Mouse (Mus musculus): ENCODE measurements around the gene Nxpe4. TPM values are rescaled to one million over a fixed set of nuclear protein-coding genes. Genes with fewer than 3 reads are reported as not detected.

Nxpe4 gene
- polyA plus RNA-seq, 1 experiment, result 4.1 TPM

- TF ChIP-seq CTCF (IDR thresholded peaks at IDR 0.05; ENCODE audit: control insufficient read depth, insufficient read depth, low read length), result no peak
- TF ChIP-seq POLR2A (IDR thresholded peaks at IDR 0.05; ENCODE audit: borderline replicate concordance, control insufficient read depth, low read depth, low read length), result no peak
Observed at GRCm38 (mm10) chr9:48181300-48181699, 19.5 kb downstream of the Nxpe4 start.

GRCm38 (mm10) chr9:48182718-48183414 is 21.0 kb downstream of the Nxpe4 start:
- no peak overlapping the region for H3K4me3 ChIP-seq (replicated peaks; ENCODE audit: control insufficient read depth, low read depth, low read length)
- H3K27ac ChIP-seq (ENCODE audit: control insufficient read depth, insufficient read depth, low read depth, low read length, poor library complexity), result no peak overlapping the region
- WGBS, result 75% methylated on average over 7 of the region's 7 CpGs
- TF ChIP-seq POLR2A (IDR thresholded peaks at IDR 0.05; ENCODE audit: borderline replicate concordance, control insufficient read depth, low read depth, low read length), result no peak
- no peak for TF ChIP-seq CTCF (IDR thresholded peaks at IDR 0.05; ENCODE audit: control insufficient read depth, insufficient read depth, low read length)
- no peaks in the 10 kb centered on the region for H3K4me1 ChIP-seq (ENCODE audit: control insufficient read depth, insufficient read depth, low read length)

More at GRCm38 (mm10) chr9:48181300-48181699, 19.5 kb downstream of the Nxpe4 start:
- no peak overlapping the region for H3K27ac ChIP-seq (ENCODE audit: control insufficient read depth, insufficient read depth, low read depth, low read length, poor library complexity)
- H3K4me1 ChIP-seq (ENCODE audit: control insufficient read depth, insufficient read depth, low read length), result no peaks in the 10 kb centered on the region
- no peak overlapping the region for H3K4me3 ChIP-seq (replicated peaks; ENCODE audit: control insufficient read depth, low read depth, low read length)
- 78% methylated on average over 7 of the region's 7 CpGs for WGBS

- no peak for TF ChIP-seq CTCF (IDR thresholded peaks at IDR 0.05; ENCODE audit: control insufficient read depth, insufficient read depth, low read length)
- Histone ChIP-seq H3K4me1 (ENCODE audit: control insufficient read depth, insufficient read depth, low read length) (no peaks in the 10 kb centered on the region), H3K27ac (ENCODE audit: control insufficient read depth, insufficient read depth, low read depth, low read length, poor library complexity) (no peak overlapping the region), H3K4me3 (replicated peaks; ENCODE audit: control insufficient read depth, low read depth, low read length) (no peak overlapping the region)
- 73% methylated on average over 7 of the region's 7 CpGs for WGBS
Observed at GRCm38 (mm10) chr9:48184319-48184718, 22.5 kb downstream of the Nxpe4 start.

GRCm38 (mm10) chr9:48188854-48189253 is 27.0 kb downstream of the Nxpe4 start:
- 68% methylated on average over 6 of the region's 6 CpGs for WGBS
- TF ChIP-seq POLR2A (IDR thresholded peaks at IDR 0.05; ENCODE audit: borderline replicate concordance, control insufficient read depth, low read depth, low read length) (no peak), CTCF (IDR thresholded peaks at IDR 0.05; ENCODE audit: control insufficient read depth, insufficient read depth, low read length) (no peak)

DNA sequence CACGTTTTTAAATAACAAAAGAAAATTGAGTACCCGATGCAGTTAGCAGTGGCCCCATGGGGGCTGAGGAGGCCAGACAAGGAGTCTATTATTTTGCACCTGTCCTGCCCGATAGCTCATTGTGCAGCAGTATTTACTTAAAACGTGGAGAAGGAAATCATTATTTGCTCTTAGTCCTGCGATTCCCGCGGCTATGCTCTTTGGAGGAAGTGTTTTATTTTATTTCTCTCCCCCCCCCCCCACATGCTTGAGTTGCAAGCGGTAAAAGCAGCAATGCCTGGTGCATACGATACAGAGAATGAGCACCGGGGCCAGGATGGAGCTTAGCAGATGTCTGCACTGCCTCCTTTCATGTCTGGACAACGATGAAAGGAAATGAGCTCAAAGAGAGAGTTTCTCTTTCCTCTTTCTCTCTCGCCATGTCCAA is 35.6 kb downstream of the Nxpe4 start:
- H3K4me3 ChIP-seq (replicated peaks; ENCODE audit: control insufficient read depth, low read depth, low read length), result no peak overlapping the region
- no peaks in the 10 kb centered on the region for H3K4me1 ChIP-seq (ENCODE audit: control insufficient read depth, insufficient read depth, low read length)
- no peak overlapping the region for H3K27ac ChIP-seq (ENCODE audit: control insufficient read depth, insufficient read depth, low read depth, low read length, poor library complexity)
- 62% methylated on average over 12 of the region's 12 CpGs for WGBS
- TF ChIP-seq CTCF (IDR thresholded peaks at IDR 0.05; ENCODE audit: control insufficient read depth, insufficient read depth, low read length) (no peak), POLR2A (IDR thresholded peaks at IDR 0.05; ENCODE audit: borderline replicate concordance, control insufficient read depth, low read depth, low read length) (no peak)

More at GRCm38 (mm10) chr9:48188854-48189253, 27.0 kb downstream of the Nxpe4 start:
- Histone ChIP-seq H3K4me3 (replicated peaks; ENCODE audit: control insufficient read depth, low read depth, low read length) (no peak overlapping the region), H3K27ac (ENCODE audit: control insufficient read depth, insufficient read depth, low read depth, low read length, poor library complexity) (no peak overlapping the region), H3K4me1 (ENCODE audit: control insufficient read depth, insufficient read depth, low read length) (no peaks in the 10 kb centered on the region)

DNA sequence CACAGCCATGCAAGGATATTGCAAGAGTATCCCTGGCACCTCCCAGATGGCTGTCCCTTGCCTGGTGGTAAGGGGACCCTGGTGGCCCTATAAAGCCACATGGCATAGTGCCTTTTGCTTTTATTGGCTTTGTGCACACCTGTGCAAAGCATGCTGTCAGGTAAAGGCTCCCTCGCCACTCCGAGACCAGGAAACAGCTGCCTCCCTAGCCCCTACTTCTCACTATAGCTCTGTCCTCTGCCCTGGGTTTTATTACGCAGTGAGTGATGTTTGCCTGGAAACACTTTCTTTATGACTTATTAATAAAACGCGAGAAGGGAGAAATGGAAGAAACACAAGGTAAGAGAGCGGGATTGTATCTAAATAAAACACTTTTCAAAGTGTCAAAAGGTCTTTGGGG is 49.1 kb downstream of the Nxpe4 start:
- H3K4me3 ChIP-seq (replicated peaks; ENCODE audit: control insufficient read depth, low read depth, low read length), result no peak overlapping the region
- no peaks in the 10 kb centered on the region for H3K4me1 ChIP-seq (ENCODE audit: control insufficient read depth, insufficient read depth, low read length)
- WGBS, result 78% methylated on average over 6 of the region's 6 CpGs
- H3K27ac ChIP-seq (ENCODE audit: control insufficient read depth, insufficient read depth, low read depth, low read length, poor library complexity), result no peak overlapping the region
- TF ChIP-seq POLR2A (IDR thresholded peaks at IDR 0.05; ENCODE audit: borderline replicate concordance, control insufficient read depth, low read depth, low read length), result no peak
- no peak for TF ChIP-seq CTCF (IDR thresholded peaks at IDR 0.05; ENCODE audit: control insufficient read depth, insufficient read depth, low read length)

DNA sequence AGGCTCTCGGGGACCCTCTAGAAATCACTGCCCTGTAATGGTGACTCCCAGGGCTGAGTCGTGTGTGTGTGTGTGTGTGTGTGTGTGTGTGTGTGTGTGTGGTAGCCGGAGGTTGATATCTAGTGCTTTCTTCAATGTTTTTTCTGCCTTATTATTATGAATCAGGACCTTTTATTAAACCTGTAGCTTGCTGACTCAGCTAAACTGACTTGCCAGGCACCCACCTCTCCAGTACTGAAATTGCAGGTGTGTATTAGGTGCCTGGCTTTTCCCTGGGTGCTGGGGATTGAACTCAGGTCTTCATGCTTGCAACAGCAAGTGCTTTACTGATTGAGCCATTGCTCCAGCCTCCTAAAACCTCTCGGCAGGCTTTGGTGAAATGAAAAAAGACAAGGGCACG is 50.1 kb downstream of the Nxpe4 start:
- 70% methylated on average over 5 of the region's 5 CpGs for WGBS
- Histone ChIP-seq H3K27ac (ENCODE audit: control insufficient read depth, insufficient read depth, low read depth, low read length, poor library complexity) (no peak overlapping the region), H3K4me1 (ENCODE audit: control insufficient read depth, insufficient read depth, low read length) (no peaks in the 10 kb centered on the region), H3K4me3 (replicated peaks; ENCODE audit: control insufficient read depth, low read depth, low read length) (no peak overlapping the region)
- TF ChIP-seq CTCF (IDR thresholded peaks at IDR 0.05; ENCODE audit: control insufficient read depth, insufficient read depth, low read length) (no peak), POLR2A (IDR thresholded peaks at IDR 0.05; ENCODE audit: borderline replicate concordance, control insufficient read depth, low read depth, low read length) (no peak)

DNA sequence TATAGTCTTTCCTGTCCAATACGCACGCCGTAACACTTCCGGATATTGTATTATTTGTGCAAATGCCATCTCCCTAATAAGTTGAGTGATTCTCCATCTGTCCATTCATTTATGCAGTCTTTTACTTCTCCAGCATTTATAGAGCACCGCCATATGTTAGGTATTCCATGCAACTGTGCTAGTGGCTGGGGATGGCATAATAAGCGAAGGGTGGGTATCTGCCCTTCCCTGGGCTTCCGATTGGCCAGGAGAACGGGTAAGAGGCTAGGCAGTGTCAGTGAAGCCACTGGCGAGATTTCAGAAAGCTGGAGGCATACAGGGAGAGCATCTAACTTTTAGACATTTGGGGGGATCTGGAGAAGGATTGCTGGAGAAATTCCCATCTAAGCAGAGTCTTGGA is 52.9 kb downstream of the Nxpe4 start:
- no peak for TF ChIP-seq POLR2A (IDR thresholded peaks at IDR 0.05; ENCODE audit: borderline replicate concordance, control insufficient read depth, low read depth, low read length)
- no peak for TF ChIP-seq CTCF (IDR thresholded peaks at IDR 0.05; ENCODE audit: control insufficient read depth, insufficient read depth, low read length)
- whole genome bisulfite sequencing, result 77% methylated on average over 9 of the region's 9 CpGs
- no peaks in the 10 kb centered on the region for H3K4me1 ChIP-seq (ENCODE audit: control insufficient read depth, insufficient read depth, low read length)
- H3K4me3 ChIP-seq (replicated peaks; ENCODE audit: control insufficient read depth, low read depth, low read length), result no peak overlapping the region
- H3K27ac ChIP-seq (ENCODE audit: control insufficient read depth, insufficient read depth, low read depth, low read length, poor library complexity), result no peak overlapping the region

Data from bone marrow, adult 2 months (tissue).